Mouse (Mus musculus): ENCODE measurements at regions not wholly inside any gene's neighbourhood (a gene's known extent, or its start where the extent isn't known, plus 50 kb on each side); places are given as distances from the start of the nearest gene placed in this dataset.
"Not testable (repeated sequence)": the region's sequence is repeated elsewhere in the genome, so short reads cannot be mapped to it uniquely, and the experiment has no call there.

DNA sequence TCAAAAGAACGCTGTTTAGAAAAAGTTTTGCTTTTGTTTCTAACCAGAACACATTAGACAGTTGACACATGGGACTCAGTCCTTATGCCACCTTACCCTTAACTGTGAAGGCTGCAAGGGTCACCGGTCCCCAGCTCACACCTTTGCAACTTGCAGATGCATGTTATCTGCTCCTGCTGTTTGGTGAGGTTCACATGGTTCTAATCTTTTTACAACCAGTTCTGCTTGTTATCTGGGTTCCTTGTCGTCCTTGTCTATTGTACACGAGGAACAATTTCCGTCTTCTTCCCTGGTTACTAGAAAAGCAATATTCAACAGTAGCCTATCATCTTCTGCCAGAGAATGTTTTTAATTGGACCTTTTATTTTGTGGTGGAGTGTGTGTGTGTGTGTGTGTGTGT is 200.8 kb downstream of the Gm21738 start:
- H3K4me3 ChIP-seq; H3K4me1 ChIP-seq; H3K27ac ChIP-seq (replicated peaks); H3K27me3 ChIP-seq (ENCODE audit: low read depth, poor library complexity, severe bottlenecking); DNase-seq (ENCODE audit: low spot score); H3K36me3 ChIP-seq: not testable (repeated sequence)
- WGBS, result 87% methylated on average over 5 of the region's 5 CpGs
- peaks cover 65% of the 10 kb centered on the region for H3K9me3 ChIP-seq (replicated peaks)

DNA sequence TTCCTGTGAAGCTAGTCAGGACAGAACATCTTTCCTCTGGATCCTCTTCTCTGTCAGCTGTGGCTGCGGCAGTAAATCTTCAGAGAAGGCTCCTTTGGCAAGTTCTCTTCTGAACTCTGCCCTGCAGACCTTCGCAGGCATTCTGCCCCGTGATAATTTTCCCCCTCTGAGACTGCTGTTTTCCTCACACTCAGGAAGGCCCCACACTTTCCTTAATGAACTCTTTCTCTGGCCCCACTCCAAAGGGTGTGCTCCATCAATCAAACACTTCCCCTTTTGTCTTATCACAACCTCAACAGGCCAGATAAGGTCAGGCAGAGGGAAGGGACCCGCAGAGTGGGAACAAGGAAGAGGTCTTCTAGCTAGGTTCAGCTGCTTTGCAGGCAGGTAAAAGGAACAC is 210.2 kb downstream of the Gm21738 start:
- DNase-seq (ENCODE audit: low spot score), result no peak
- Histone ChIP-seq H3K4me3 (no peak overlapping the region), H3K36me3 (no peaks in the 10 kb centered on the region), H3K27me3 (ENCODE audit: low read depth, poor library complexity, severe bottlenecking) (no peaks in the 10 kb centered on the region), H3K27ac (replicated peaks) (no peak overlapping the region), H3K4me1 (no peaks in the 10 kb centered on the region), H3K9me3 (replicated peaks) (peaks cover 55% of the 10 kb centered on the region)
- WGBS, result 77% methylated on average over 4 of the region's 4 CpGs

GRCm38 (mm10) chr14:19180203-19180602 is 238.5 kb downstream of the Gm21738 start:
- not testable (repeated sequence) for H3K27ac ChIP-seq (replicated peaks); H3K9me3 ChIP-seq (replicated peaks); H3K4me3 ChIP-seq; H3K27me3 ChIP-seq (ENCODE audit: low read depth, poor library complexity, severe bottlenecking); DNase-seq (ENCODE audit: low spot score); H3K36me3 ChIP-seq; H3K4me1 ChIP-seq
- WGBS, result 71% methylated on average over 9 of the region's 9 CpGs

DNA sequence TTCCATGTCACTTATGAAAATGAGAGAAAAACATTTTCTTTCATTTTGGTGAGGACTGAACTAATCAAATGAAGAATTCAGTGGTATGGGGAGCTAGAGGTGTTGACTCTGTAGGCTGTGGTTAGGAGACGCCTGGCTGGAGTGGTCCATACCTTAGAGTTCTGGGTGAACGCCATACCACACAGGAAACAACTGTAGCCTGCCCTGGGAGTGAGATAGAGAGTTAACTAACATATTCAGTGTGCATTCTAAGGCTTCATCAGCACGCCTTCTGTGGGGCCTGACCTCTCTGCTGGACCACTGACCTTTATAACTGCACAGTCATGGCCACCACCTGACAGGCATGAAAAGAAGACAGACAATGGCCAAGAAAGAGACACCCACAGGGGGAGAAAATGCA is 240.7 kb downstream of the Gm21738 start:
- 70% methylated on average over 3 of the region's 3 CpGs for WGBS
- not testable (repeated sequence) for H3K27ac ChIP-seq (replicated peaks); H3K36me3 ChIP-seq; H3K27me3 ChIP-seq (ENCODE audit: low read depth, poor library complexity, severe bottlenecking); DNase-seq (ENCODE audit: low spot score); H3K4me1 ChIP-seq; H3K4me3 ChIP-seq
- H3K9me3 ChIP-seq (replicated peaks), result peaks cover 11% of the 10 kb centered on the region; the same call in 1 of the 2 replicates

- Histone ChIP-seq H3K27ac (replicated peaks) (no peak overlapping the region), H3K36me3 (no peaks in the 10 kb centered on the region), H3K27me3 (ENCODE audit: low read depth, poor library complexity, severe bottlenecking) (no peaks in the 10 kb centered on the region), H3K9me3 (replicated peaks) (peaks cover 11% of the 10 kb centered on the region; the same call in 1 of the 2 replicates), H3K4me3 (no peak overlapping the region), H3K4me1 (no peaks in the 10 kb centered on the region)
- 10% methylated on average over 2 of the region's 2 CpGs for WGBS
- DNase-seq (ENCODE audit: low spot score), result no peak
Measured at GRCm38 (mm10) chr14:19175288-19175687, 243.4 kb downstream of the Gm21738 start.

GRCm38 (mm10) chr14:19170300-19171022 is 248.3 kb downstream of the Gm21738 start:
- DNase-seq (ENCODE audit: low spot score); H3K4me1 ChIP-seq; H3K4me3 ChIP-seq; H3K27me3 ChIP-seq (ENCODE audit: low read depth, poor library complexity, severe bottlenecking); H3K27ac ChIP-seq (replicated peaks); H3K36me3 ChIP-seq: not testable (repeated sequence)
- 73% methylated on average over 4 of the region's 4 CpGs for WGBS
- peaks cover 22% of the 10 kb centered on the region for H3K9me3 ChIP-seq (replicated peaks)

DNA sequence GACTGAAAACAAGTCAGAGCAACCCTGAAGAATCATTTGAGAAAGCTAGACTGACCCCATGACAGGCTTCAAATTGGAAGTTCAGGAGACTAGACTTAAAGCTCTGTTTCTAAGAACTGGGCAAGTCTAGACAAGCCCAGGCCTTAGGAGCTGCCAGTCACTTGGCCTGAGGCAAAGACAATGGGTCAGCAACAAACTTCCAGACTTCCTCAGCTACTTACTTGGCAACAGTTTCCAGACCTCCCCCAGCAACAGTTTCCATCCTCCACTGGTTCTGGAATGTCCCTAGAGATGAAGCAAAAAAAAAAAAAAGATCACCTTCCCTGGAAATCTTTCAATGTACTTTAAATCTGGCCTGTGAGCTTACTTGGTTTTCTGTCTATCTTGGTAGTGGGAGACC is 251.9 kb downstream of the Gm21738 start:
- Histone ChIP-seq H3K4me1 (no peaks in the 10 kb centered on the region), H3K27me3 (ENCODE audit: low read depth, poor library complexity, severe bottlenecking) (no peaks in the 10 kb centered on the region), H3K27ac (replicated peaks) (no peak overlapping the region), H3K4me3 (no peak overlapping the region), H3K9me3 (replicated peaks) (peaks cover 14% of the 10 kb centered on the region), H3K36me3 (no peaks in the 10 kb centered on the region)
- no peak for DNase-seq (ENCODE audit: low spot score)

DNA sequence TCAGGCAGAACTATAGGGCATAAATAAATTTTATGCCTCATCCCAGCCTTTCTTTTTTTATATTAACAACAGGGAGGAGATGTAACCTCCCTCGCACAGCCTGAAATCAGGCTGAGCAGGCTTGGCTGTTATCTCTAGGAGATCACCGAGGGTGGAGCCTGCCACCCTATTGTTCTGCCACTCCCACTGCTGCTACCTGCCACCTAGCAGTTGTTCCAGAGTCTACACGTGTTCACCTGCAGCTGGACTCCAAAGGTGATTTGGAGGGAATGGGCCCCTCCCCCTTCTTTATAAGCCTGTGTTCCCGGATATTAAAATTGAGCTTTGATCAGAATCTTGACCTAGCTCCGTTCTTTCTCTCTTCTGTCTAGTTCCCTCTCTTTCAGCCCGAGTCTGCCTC is 245.8 kb upstream of the Ube2e2 start:
- H3K36me3 ChIP-seq; H3K27ac ChIP-seq (replicated peaks); H3K27me3 ChIP-seq (ENCODE audit: low read depth, poor library complexity, severe bottlenecking); DNase-seq (ENCODE audit: low spot score); H3K4me3 ChIP-seq; H3K4me1 ChIP-seq: not testable (repeated sequence)
- peaks cover 31% of the 10 kb centered on the region for H3K9me3 ChIP-seq (replicated peaks)
- 86% methylated on average over 6 of the region's 6 CpGs for WGBS

GRCm38 (mm10) chr14:19131532-19131931 is 237.5 kb upstream of the Ube2e2 start:
- no peak overlapping the region for H3K27ac ChIP-seq (replicated peaks)
- peaks cover 33% of the 10 kb centered on the region for H3K9me3 ChIP-seq (replicated peaks)
- no peaks in the 10 kb centered on the region for H3K36me3 ChIP-seq
- no peak overlapping the region for H3K4me3 ChIP-seq
- WGBS, result 87% methylated on average over 1 of the region's 1 CpGs
- no peaks in the 10 kb centered on the region for H3K4me1 ChIP-seq
- DNase-seq (ENCODE audit: low spot score), result no peak
- no peaks in the 10 kb centered on the region for H3K27me3 ChIP-seq (ENCODE audit: low read depth, poor library complexity, severe bottlenecking)

Data from midbrain, embryonic 10.5 days (tissue).